Mouse (Mus musculus) hindbrain, embryonic 13.5 days (tissue): ENCODE measurements at regions not wholly inside any gene's neighbourhood (a gene's known extent, or its start where the extent isn't known, plus 50 kb on each side); places are given as distances from the start of the nearest gene placed in this dataset.
A peak's percentile ranks its signal among the peaks of the same experiment; 100 is the strongest.

Experiments
- ATAC-seq: fragments of 200-750 bp; cut with Nextera tagmentation; 2 replicates; pipeline ENCODE4 v1.8.0; 2017; ENCODE audit warnings: moderate TSS enrichment; ENCODE audit not compliant: low FRiP score
- H3K27ac ChIP-seq: fragments of 300-500 bp; sonication (generic); 2 replicates; pipeline ENCODE4 v1.5.1; 2015; ENCODE audit warnings: inconsistent platforms, mild to moderate bottlenecking, moderate library complexity
- H3K27me3 ChIP-seq: fragments of 300-500 bp; sonication (generic); 2 replicates; pipeline ENCODE4 v1.6.1; 2015; ENCODE audit warnings: mild to moderate bottlenecking, inconsistent platforms
- H3K36me3 ChIP-seq: fragments of 300-500 bp; sonication (generic); 2 replicates; pipeline ENCODE4 v1.6.1; 2015; ENCODE audit warnings: mild to moderate bottlenecking, inconsistent platforms
- H3K4me1 ChIP-seq: fragments of 300-500 bp; sonication (generic); replicated peaks from 2 replicates; pipeline ENCODE4 v1.6.1; 2015; ENCODE audit warnings: inconsistent platforms
- H3K4me2 ChIP-seq: fragments of 300-500 bp; sonication (generic); 2 replicates; pipeline ENCODE4 v1.6.1; 2015; ENCODE audit warnings: inconsistent platforms, mild to moderate bottlenecking, moderate library complexity
- H3K4me3 ChIP-seq: fragments of 300-500 bp; sonication (generic); 2 replicates; pipeline ENCODE4 v1.5.1; 2015; ENCODE audit warnings: mild to moderate bottlenecking, inconsistent platforms
- H3K9ac ChIP-seq: fragments of 300-500 bp; sonication (generic); 2 replicates; pipeline ENCODE4 v1.6.1; 2015; ENCODE audit warnings: mild to moderate bottlenecking, inconsistent platforms
- H3K9me3 ChIP-seq: fragments of 300-500 bp; sonication (generic); 2 replicates; pipeline ENCODE4 v1.6.1; 2016; ENCODE audit warnings: inconsistent platforms
- WGBS: fragments of 180-500 bp; shearing (Covaris S2); methylation state at CpG from one replicate; pipeline ENCODE4 v1.1.7; 2015; 5-methylcytosine and 5-hydroxymethylcytosine counted together

GRCm38 (mm10) chr17:4765723-4766122 is 228.4 kb upstream of the Arid1b start:
- WGBS: 53% methylated on average over 5 of the region's 5 CpGs
- Histone ChIP-seq H3K9ac (no peak overlapping the region), H3K27ac (no peak overlapping the region), H3K4me3 (no peak overlapping the region), H3K27me3 (no peaks in the 10 kb centered on the region), H3K4me1 (no peaks in the 10 kb centered on the region), H3K4me2 (no peak overlapping the region), H3K9me3 (no peaks in the 10 kb centered on the region), H3K36me3 (no peaks in the 10 kb centered on the region)
- no peak for ATAC-seq

- H3K9me3 ChIP-seq: no peaks in the 10 kb centered on the region
- WGBS: 95% methylated on average over 5 of the region's 5 CpGs
- ATAC-seq: no peak
- no peaks in the 10 kb centered on the region for H3K4me1 ChIP-seq
- no peak overlapping the region for H3K4me2 ChIP-seq
- no peak overlapping the region for H3K4me3 ChIP-seq
- H3K9ac ChIP-seq: no peak overlapping the region
- no peaks in the 10 kb centered on the region for H3K27me3 ChIP-seq
- no peak overlapping the region for H3K27ac ChIP-seq
- H3K36me3 ChIP-seq: no peaks in the 10 kb centered on the region
Measured at GRCm38 (mm10) chr17:4767947-4768522, 226.1 kb upstream of the Arid1b start.

- Histone ChIP-seq H3K4me3 (no peak overlapping the region), H3K9me3 (no peaks in the 10 kb centered on the region), H3K9ac (no peak overlapping the region), H3K36me3 (no peaks in the 10 kb centered on the region), H3K4me1 (no peaks in the 10 kb centered on the region), H3K4me2 (no peak overlapping the region), H3K27ac (no peak overlapping the region), H3K27me3 (no peaks in the 10 kb centered on the region)
- peak; percentile 32; the same call in 1 of the 2 replicates for ATAC-seq
- WGBS: 65% methylated on average over 4 of the region's 4 CpGs
Measured at GRCm38 (mm10) chr17:4769284-4769683, 224.8 kb upstream of the Arid1b start.

- no peak for ATAC-seq
Measured at GRCm38 (mm10) chr17:4770052-4770451, 224.1 kb upstream of the Arid1b start.

GRCm38 (mm10) chr17:4778161-4778560 is 216.0 kb upstream of the Arid1b start:
- Histone ChIP-seq H3K27me3 (no peaks in the 10 kb centered on the region), H3K9ac (no peak overlapping the region), H3K9me3 (no peaks in the 10 kb centered on the region), H3K4me3 (no peak overlapping the region), H3K4me2 (0 out of 2 replicates have a peak overlapping the region, but pooled peaks have one; percentile 4), H3K27ac (0 out of 2 replicates have a peak overlapping the region, but pooled peaks have one; percentile 20), H3K36me3 (no peaks in the 10 kb centered on the region), H3K4me1 (0 out of 2 replicates have a peak, but pooled peaks cover 4% of the 10 kb centered on the region)
- 0% methylated on average over 14 of the region's 14 CpGs for WGBS
- ATAC-seq: 0 out of 2 replicates have a peak, but pooled peaks have one; percentile 63

More at GRCm38 (mm10) chr17:4770052-4770451, 224.1 kb upstream of the Arid1b start:
- no peak overlapping the region for H3K4me3 ChIP-seq
- no peak overlapping the region for H3K27ac ChIP-seq
- H3K4me2 ChIP-seq: no peak overlapping the region
- no peaks in the 10 kb centered on the region for H3K9me3 ChIP-seq
- H3K4me1 ChIP-seq: no peaks in the 10 kb centered on the region
- no peaks in the 10 kb centered on the region for H3K36me3 ChIP-seq
- WGBS: 84% methylated on average over 3 of the region's 3 CpGs
- H3K9ac ChIP-seq: no peak overlapping the region
- H3K27me3 ChIP-seq: no peaks in the 10 kb centered on the region

GRCm38 (mm10) chr17:4779017-4779416 is 215.1 kb upstream of the Arid1b start:
- no peak for ATAC-seq
- WGBS: 91% methylated on average over 10 of the region's 10 CpGs
- no peaks in the 10 kb centered on the region for H3K36me3 ChIP-seq

GRCm38 (mm10) chr17:4781586-4781985 is 212.5 kb upstream of the Arid1b start:
- Histone ChIP-seq H3K27me3 (no peaks in the 10 kb centered on the region), H3K9me3 (no peaks in the 10 kb centered on the region), H3K4me2 (no peak overlapping the region), H3K27ac (no peak overlapping the region), H3K4me3 (no peak overlapping the region), H3K36me3 (no peaks in the 10 kb centered on the region), H3K9ac (no peak overlapping the region), H3K4me1 (0 out of 2 replicates have a peak, but pooled peaks cover 4% of the 10 kb centered on the region)
- no peak for ATAC-seq
- WGBS: 90% methylated on average over 3 of the region's 3 CpGs

More at GRCm38 (mm10) chr17:4779017-4779416, 215.1 kb upstream of the Arid1b start:
- H3K27me3 ChIP-seq: no peaks in the 10 kb centered on the region
- no peaks in the 10 kb centered on the region for H3K9me3 ChIP-seq
- no peak overlapping the region for H3K9ac ChIP-seq
- H3K4me1 ChIP-seq: 0 out of 2 replicates have a peak, but pooled peaks cover 4% of the 10 kb centered on the region
- H3K4me3 ChIP-seq: no peak overlapping the region
- H3K4me2 ChIP-seq: no peak overlapping the region
- no peak overlapping the region for H3K27ac ChIP-seq

- Histone ChIP-seq H3K4me1 (no peaks in the 10 kb centered on the region), H3K9me3 (no peaks in the 10 kb centered on the region), H3K27ac (no peak overlapping the region), H3K4me2 (no peak overlapping the region), H3K27me3 (no peaks in the 10 kb centered on the region), H3K36me3 (no peaks in the 10 kb centered on the region), H3K4me3 (no peak overlapping the region), H3K9ac (no peak overlapping the region)
- WGBS: 81% methylated on average over 5 of the region's 5 CpGs
- ATAC-seq: no peak
Measured at GRCm38 (mm10) chr17:4784296-4784695, 209.8 kb upstream of the Arid1b start.

- ATAC-seq: no peak
- H3K9me3 ChIP-seq: no peaks in the 10 kb centered on the region
Measured at GRCm38 (mm10) chr17:4785281-4785839, 208.8 kb upstream of the Arid1b start.

GRCm38 (mm10) chr17:4786524-4786923 is 207.6 kb upstream of the Arid1b start:
- Histone ChIP-seq H3K9ac (no peak overlapping the region), H3K36me3 (no peaks in the 10 kb centered on the region), H3K4me2 (no peak overlapping the region), H3K27me3 (no peaks in the 10 kb centered on the region), H3K27ac (no peak overlapping the region), H3K4me1 (no peaks in the 10 kb centered on the region), H3K4me3 (no peak overlapping the region), H3K9me3 (no peaks in the 10 kb centered on the region)
- ATAC-seq: no peak

More at GRCm38 (mm10) chr17:4785281-4785839, 208.8 kb upstream of the Arid1b start:
- H3K27me3 ChIP-seq: no peaks in the 10 kb centered on the region
- H3K4me3 ChIP-seq: no peak overlapping the region
- WGBS: 63% methylated on average over 6 of the region's 6 CpGs
- no peak overlapping the region for H3K27ac ChIP-seq
- H3K36me3 ChIP-seq: no peaks in the 10 kb centered on the region
- H3K4me2 ChIP-seq: no peak overlapping the region
- H3K4me1 ChIP-seq: no peaks in the 10 kb centered on the region
- H3K9ac ChIP-seq: no peak overlapping the region

GRCm38 (mm10) chr17:4791873-4792272 is 202.3 kb upstream of the Arid1b start:
- WGBS: 88% methylated on average over 10 of the region's 10 CpGs
- no peak overlapping the region for H3K27ac ChIP-seq
- no peak overlapping the region for H3K9ac ChIP-seq
- ATAC-seq: no peak
- H3K36me3 ChIP-seq: no peaks in the 10 kb centered on the region
- no peaks in the 10 kb centered on the region for H3K4me1 ChIP-seq
- no peaks in the 10 kb centered on the region for H3K27me3 ChIP-seq
- H3K4me3 ChIP-seq: no peak overlapping the region
- no peak overlapping the region for H3K4me2 ChIP-seq
- no peaks in the 10 kb centered on the region for H3K9me3 ChIP-seq

GRCm38 (mm10) chr17:4796241-4796640 is 197.9 kb upstream of the Arid1b start:
- no peak overlapping the region for H3K4me3 ChIP-seq
- no peaks in the 10 kb centered on the region for H3K27me3 ChIP-seq
- ATAC-seq: no peak
- no peak overlapping the region for H3K27ac ChIP-seq
- H3K36me3 ChIP-seq: no peaks in the 10 kb centered on the region
- H3K9ac ChIP-seq: no peak overlapping the region
- no peaks in the 10 kb centered on the region for H3K4me1 ChIP-seq
- H3K9me3 ChIP-seq: no peaks in the 10 kb centered on the region
- 84% methylated on average over 3 of the region's 3 CpGs for WGBS
- H3K4me2 ChIP-seq: no peak overlapping the region

GRCm38 (mm10) chr17:4804013-4804412 is 190.1 kb upstream of the Arid1b start:
- Histone ChIP-seq H3K9me3 (no peaks in the 10 kb centered on the region), H3K27ac (no peak overlapping the region), H3K36me3 (no peaks in the 10 kb centered on the region), H3K4me1 (no peaks in the 10 kb centered on the region; the same call in 1 of the 2 replicates), H3K27me3 (no peaks in the 10 kb centered on the region), H3K4me3 (no peak overlapping the region), H3K4me2 (no peak overlapping the region), H3K9ac (no peak overlapping the region)
- no peak for ATAC-seq
- WGBS: 90% methylated on average over 4 of the region's 4 CpGs
